Mouse (Mus musculus): Measurements from ENCODE around the gene Gm26938. TPM values are rescaled to one million over a fixed set of nuclear protein-coding genes. Genes with fewer than 3 reads are reported as not detected.
A peak's percentile ranks its signal among the peaks of the same experiment; 100 is the strongest.

The Gm26938 gene
- polyA plus RNA-seq, 1 experiment from 2014 or later, result not detected

GRCm38 (mm10) chr5:139803601-139804102, 22.6 kb downstream of the Gm26938 start:
- no peaks in the 10 kb centered on the region; the same call in 1 of the 2 replicates for H3K36me3 ChIP-seq (replicated peaks; ENCODE audit: control insufficient read depth, insufficient read depth, low read depth, low read length)
- 9% methylated on average over 12 of the region's 12 CpGs for WGBS
- no peaks in the 10 kb centered on the region for H3K9me3 ChIP-seq (replicated peaks; ENCODE audit: control insufficient read depth, low read length)
- no peaks in the 10 kb centered on the region for H3K27me3 ChIP-seq (ENCODE audit: control insufficient read depth, insufficient read depth, low read length)
- DNase-seq (ENCODE audit: low spot score), result peak; percentile 75
- H3K27ac ChIP-seq (replicated peaks; ENCODE audit: low read depth, low read length), result no peak overlapping the region
- ATAC-seq (replicated peaks; ENCODE audit: insufficient number of reproducible peaks, low FRiP score, low TSS enrichment, low read depth), result 0 out of 2 replicates have a peak, but pooled peaks have one; percentile 41
- no peak overlapping the region for H3K9ac ChIP-seq (replicated peaks; ENCODE audit: low read length)
- H3K4me1 ChIP-seq (ENCODE audit: control insufficient read depth, insufficient read depth, low read length), result no peaks in the 10 kb centered on the region; the same call in 1 of the 2 replicates
- no peak overlapping the region for H3K4me3 ChIP-seq (ENCODE audit: low read depth, low read length)
- H3K4me2 ChIP-seq (ENCODE audit: low read depth, low read length), result no peak overlapping the region

- DNase-seq (ENCODE audit: low spot score), result no peak
- 85% methylated on average over 8 of the region's 8 CpGs for WGBS
- no peak overlapping the region for H3K9ac ChIP-seq (replicated peaks; ENCODE audit: low read length)
- H3K9me3 ChIP-seq (replicated peaks; ENCODE audit: control insufficient read depth, low read length), result no peaks in the 10 kb centered on the region
- H3K36me3 ChIP-seq (replicated peaks; ENCODE audit: control insufficient read depth, insufficient read depth, low read depth, low read length), result no peaks in the 10 kb centered on the region; the same call in 1 of the 2 replicates
- H3K27me3 ChIP-seq (ENCODE audit: control insufficient read depth, insufficient read depth, low read length), result no peaks in the 10 kb centered on the region
- H3K4me3 ChIP-seq (ENCODE audit: low read depth, low read length), result no peak overlapping the region
- H3K4me2 ChIP-seq (ENCODE audit: low read depth, low read length), result no peak overlapping the region
- no peak overlapping the region for H3K27ac ChIP-seq (replicated peaks; ENCODE audit: low read depth, low read length)
- H3K4me1 ChIP-seq (ENCODE audit: control insufficient read depth, insufficient read depth, low read length), result peaks cover 3% of the 10 kb centered on the region
- ATAC-seq (replicated peaks; ENCODE audit: insufficient number of reproducible peaks, low FRiP score, low TSS enrichment, low read depth), result no peak
Observed at GRCm38 (mm10) chr5:139803165-139803564, 23.0 kb downstream of the Gm26938 start.

- 90% methylated on average over 10 of the region's 10 CpGs for WGBS
- Histone ChIP-seq H3K4me3 (ENCODE audit: low read depth, low read length) (no peak overlapping the region), H3K4me1 (ENCODE audit: control insufficient read depth, insufficient read depth, low read length) (peaks cover 15% of the 10 kb centered on the region), H3K9ac (replicated peaks; ENCODE audit: low read length) (no peak overlapping the region), H3K27me3 (ENCODE audit: control insufficient read depth, insufficient read depth, low read length) (no peaks in the 10 kb centered on the region), H3K4me2 (ENCODE audit: low read depth, low read length) (no peak overlapping the region), H3K9me3 (replicated peaks; ENCODE audit: control insufficient read depth, low read length) (no peaks in the 10 kb centered on the region), H3K27ac (replicated peaks; ENCODE audit: low read depth, low read length) (no peak overlapping the region), H3K36me3 (replicated peaks; ENCODE audit: control insufficient read depth, insufficient read depth, low read depth, low read length) (no peaks in the 10 kb centered on the region; the same call in 1 of the 2 replicates)
- ATAC-seq (replicated peaks; ENCODE audit: insufficient number of reproducible peaks, low FRiP score, low TSS enrichment, low read depth), result no peak
- DNase-seq (ENCODE audit: low spot score), result no peak
Observed at GRCm38 (mm10) chr5:139801880-139802279, 24.3 kb downstream of the Gm26938 start.

GRCm38 (mm10) chr5:139801231-139801630, 25.0 kb downstream of the Gm26938 start:
- Histone ChIP-seq H3K4me1 (ENCODE audit: control insufficient read depth, insufficient read depth, low read length) (peaks cover 17% of the 10 kb centered on the region), H3K27me3 (ENCODE audit: control insufficient read depth, insufficient read depth, low read length) (no peaks in the 10 kb centered on the region), H3K36me3 (replicated peaks; ENCODE audit: control insufficient read depth, insufficient read depth, low read depth, low read length) (no peaks in the 10 kb centered on the region; the same call in 1 of the 2 replicates), H3K4me3 (ENCODE audit: low read depth, low read length) (no peak overlapping the region), H3K9me3 (replicated peaks; ENCODE audit: control insufficient read depth, low read length) (no peaks in the 10 kb centered on the region), H3K27ac (replicated peaks; ENCODE audit: low read depth, low read length) (no peak overlapping the region), H3K4me2 (ENCODE audit: low read depth, low read length) (no peak overlapping the region), H3K9ac (replicated peaks; ENCODE audit: low read length) (no peak overlapping the region; the same call in 1 of the 2 replicates)
- ATAC-seq (replicated peaks; ENCODE audit: insufficient number of reproducible peaks, low FRiP score, low TSS enrichment, low read depth) (no peak), DNase-seq (ENCODE audit: low spot score) (no peak)
- WGBS, result 91% methylated on average over 8 of the region's 8 CpGs

GRCm38 (mm10) chr5:139799801-139800590, 26.2 kb downstream of the Gm26938 start:
- no peak overlapping the region for H3K4me2 ChIP-seq (ENCODE audit: low read depth, low read length)
- H3K36me3 ChIP-seq (replicated peaks; ENCODE audit: control insufficient read depth, insufficient read depth, low read depth, low read length), result no peaks in the 10 kb centered on the region; the same call in 1 of the 2 replicates
- no peak overlapping the region for H3K27ac ChIP-seq (replicated peaks; ENCODE audit: low read depth, low read length)
- no peak overlapping the region for H3K9ac ChIP-seq (replicated peaks; ENCODE audit: low read length)
- no peaks in the 10 kb centered on the region for H3K27me3 ChIP-seq (ENCODE audit: control insufficient read depth, insufficient read depth, low read length)
- no peaks in the 10 kb centered on the region for H3K9me3 ChIP-seq (replicated peaks; ENCODE audit: control insufficient read depth, low read length)
- ATAC-seq (replicated peaks; ENCODE audit: insufficient number of reproducible peaks, low FRiP score, low TSS enrichment, low read depth) (no peak), DNase-seq (ENCODE audit: low spot score) (no peak)
- 92% methylated on average over 33 of the region's 33 CpGs for WGBS
- no peak overlapping the region for H3K4me3 ChIP-seq (ENCODE audit: low read depth, low read length)
- H3K4me1 ChIP-seq (ENCODE audit: control insufficient read depth, insufficient read depth, low read length), result peaks cover 18% of the 10 kb centered on the region

- no peak overlapping the region for H3K9ac ChIP-seq (replicated peaks; ENCODE audit: low read length)
- H3K27me3 ChIP-seq (ENCODE audit: control insufficient read depth, insufficient read depth, low read length), result no peaks in the 10 kb centered on the region
- H3K4me2 ChIP-seq (ENCODE audit: low read depth, low read length), result no peak overlapping the region
- no peaks in the 10 kb centered on the region; the same call in 1 of the 2 replicates for H3K36me3 ChIP-seq (replicated peaks; ENCODE audit: control insufficient read depth, insufficient read depth, low read depth, low read length)
- ATAC-seq (replicated peaks; ENCODE audit: insufficient number of reproducible peaks, low FRiP score, low TSS enrichment, low read depth), result no peak
- no peaks in the 10 kb centered on the region for H3K9me3 ChIP-seq (replicated peaks; ENCODE audit: control insufficient read depth, low read length)
- no peak for DNase-seq (ENCODE audit: low spot score)
- 92% methylated on average over 9 of the region's 9 CpGs for WGBS
- no peak overlapping the region for H3K27ac ChIP-seq (replicated peaks; ENCODE audit: low read depth, low read length)
- no peak overlapping the region for H3K4me3 ChIP-seq (ENCODE audit: low read depth, low read length)
- H3K4me1 ChIP-seq (ENCODE audit: control insufficient read depth, insufficient read depth, low read length), result peaks cover 20% of the 10 kb centered on the region
Observed at GRCm38 (mm10) chr5:139799041-139799440, 27.2 kb downstream of the Gm26938 start.

GRCm38 (mm10) chr5:139798168-139798900, 27.9 kb downstream of the Gm26938 start:
- WGBS, result 50% methylated on average over 11 of the region's 12 CpGs
- Histone ChIP-seq H3K36me3 (replicated peaks; ENCODE audit: control insufficient read depth, insufficient read depth, low read depth, low read length) (no peaks in the 10 kb centered on the region; the same call in 1 of the 2 replicates), H3K27ac (replicated peaks; ENCODE audit: low read depth, low read length) (peak overlapping the region; percentile 65), H3K27me3 (ENCODE audit: control insufficient read depth, insufficient read depth, low read length) (no peaks in the 10 kb centered on the region), H3K4me3 (ENCODE audit: low read depth, low read length) (no peak overlapping the region), H3K9ac (replicated peaks; ENCODE audit: low read length) (peak overlapping the region; percentile 30), H3K4me2 (ENCODE audit: low read depth, low read length) (peak overlapping the region; percentile 23; the same call in 1 of the 2 replicates), H3K9me3 (replicated peaks; ENCODE audit: control insufficient read depth, low read length) (no peaks in the 10 kb centered on the region), H3K4me1 (ENCODE audit: control insufficient read depth, insufficient read depth, low read length) (peaks cover 20% of the 10 kb centered on the region)
- peak; percentile 16; the same call in 1 of the 2 replicates for ATAC-seq (replicated peaks; ENCODE audit: insufficient number of reproducible peaks, low FRiP score, low TSS enrichment, low read depth)
- DNase-seq (ENCODE audit: low spot score), result no peak

All from embryonic facial prominence, embryonic 11.5 days (tissue).